Mouse (Mus musculus) bone marrow, adult 2 months (tissue): ENCODE data around the gene Glrp1.

Experiments used
- CTCF ChIP-seq: fragments of 200-500 bp; IDR thresholded peaks from 2 replicates; pipeline ENCODE4 v1.5.1; 2011; ENCODE audit warnings: low read length, control low read depth; ENCODE audit not compliant: control insufficient read depth, insufficient read depth
- POLR2A ChIP-seq: fragments of 200-500 bp; IDR thresholded peaks from 2 replicates; pipeline ENCODE4 v1.6.1; 2011; ENCODE audit warnings: low read depth, mild to moderate bottlenecking, control low read depth, low read length, borderline replicate concordance; ENCODE audit not compliant: control insufficient read depth

GRCm38 (mm10) chr1:88476554-88477085 lies 33.2 kb downstream of the Glrp1 start:
- TF ChIP-seq CTCF (no peak), POLR2A (no peak)
